Mouse (Mus musculus) heart, adult 10 weeks (tissue): ENCODE data around the gene Esm1. TPM values are rescaled to one million over a fixed set of nuclear protein-coding genes. Genes with fewer than 3 reads are reported as not detected.

ENCODE experiments used
- polyA plus RNA-seq: library from polyadenylated mRNA; stranded (reverse); fragments of 350-450 nt; fragmentation: Illumina TruSeq; extraction: RNeasy Lipid Tissue Mini Kit (QIAGEN cat#74804); gene quantifications from one replicate; pipeline ENCODE4 v1.2.3, GENCODE M21; 2014; ENCODE audit warnings: low read depth, low replicate concordance

Gene Esm1
- 1.1 TPM for polyA plus RNA-seq

DNA sequence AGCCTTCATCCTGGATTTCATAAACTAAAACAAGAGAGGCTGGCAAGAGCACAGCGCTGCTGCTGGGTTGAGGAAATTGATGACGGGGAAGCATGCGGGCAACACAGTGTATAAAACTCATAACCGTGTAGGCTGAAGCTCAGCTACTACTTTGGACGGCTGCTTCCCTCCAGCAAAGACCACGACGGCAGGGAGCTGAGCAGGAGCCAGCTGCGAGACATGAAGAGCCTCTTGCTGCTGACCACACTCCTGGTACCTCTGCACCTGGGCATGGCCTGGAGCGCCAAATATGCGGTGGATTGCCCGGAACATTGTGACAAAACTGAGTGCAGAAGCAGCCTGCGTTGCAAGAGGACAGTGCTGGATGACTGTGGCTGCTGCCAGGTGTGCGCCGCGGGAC, at the start of gene Esm1:
Gene Esm1 (plus strand): TSS at position 36 of the 400 bp plus-strand sequence.

DNA sequence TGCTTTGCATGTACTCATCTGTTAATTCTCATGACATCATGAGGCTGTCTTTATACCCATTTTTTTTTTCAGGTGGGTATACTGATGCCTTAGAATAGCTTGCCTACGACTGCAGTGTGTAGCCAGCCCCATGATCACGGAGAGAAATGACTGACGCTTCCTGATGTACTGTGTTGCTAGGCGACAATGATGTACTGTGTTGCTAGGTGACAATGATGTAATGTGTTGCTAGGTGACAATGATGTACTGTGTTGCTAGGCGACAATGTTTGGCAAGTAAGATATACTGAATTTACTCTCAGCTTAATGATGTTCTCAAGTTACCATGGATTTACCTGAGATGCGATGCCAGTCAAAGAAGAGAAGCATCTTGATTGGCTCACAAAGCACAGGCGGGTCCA, 16.4 kb downstream of the Esm1 start, which contains the start of gene Gzmk:
Gene Gzmk (minus strand): TSS at position 98 of the 400 bp plus-strand sequence.

Other genes starting within 250 kb of the Esm1 start
- gene Ccno, start 221.9 kb upstream of the Esm1 start, polyA plus RNA-seq = not detected
- gene Mcidas, start 215.8 kb upstream of the Esm1 start, polyA plus RNA-seq = not detected
- not detected for gene Cdc20b, start 174.5 kb upstream of the Esm1 start, polyA plus RNA-seq
- gene Gpx8, start 163.2 kb upstream of the Esm1 start, polyA plus RNA-seq = 45.1 TPM
- not detected for gene Gzma, start 108.7 kb upstream of the Esm1 start, polyA plus RNA-seq
- not detected for gene Gzmk, start 16.2 kb downstream of the Esm1 start, polyA plus RNA-seq
- 2.0 TPM for gene BC067074, start 83.5 kb downstream of the Esm1 start, polyA plus RNA-seq